Mouse (Mus musculus) hindbrain, embryonic 13.5 days (tissue): ENCODE results near the gene Dpf3. TPM values are rescaled to one million over a fixed set of nuclear protein-coding genes. Genes with fewer than 3 reads are reported as not detected.
A peak's percentile ranks its signal among the peaks of the same experiment; 100 is the strongest.

Experiments
- ATAC-seq: fragments of 200-750 bp; cut with Nextera tagmentation; 2 replicates; pipeline ENCODE4 v1.8.0; 2017; ENCODE audit warnings: moderate TSS enrichment; ENCODE audit not compliant: low FRiP score
- H3K27ac ChIP-seq: fragments of 300-500 bp; sonication (generic); 2 replicates; pipeline ENCODE4 v1.5.1; 2015; ENCODE audit warnings: inconsistent platforms, mild to moderate bottlenecking, moderate library complexity
- H3K27me3 ChIP-seq: fragments of 300-500 bp; sonication (generic); 2 replicates; pipeline ENCODE4 v1.6.1; 2015; ENCODE audit warnings: mild to moderate bottlenecking, inconsistent platforms
- H3K36me3 ChIP-seq: fragments of 300-500 bp; sonication (generic); 2 replicates; pipeline ENCODE4 v1.6.1; 2015; ENCODE audit warnings: mild to moderate bottlenecking, inconsistent platforms
- H3K4me1 ChIP-seq: fragments of 300-500 bp; sonication (generic); replicated peaks from 2 replicates; pipeline ENCODE4 v1.6.1; 2015; ENCODE audit warnings: inconsistent platforms
- H3K4me2 ChIP-seq: fragments of 300-500 bp; sonication (generic); 2 replicates; pipeline ENCODE4 v1.6.1; 2015; ENCODE audit warnings: inconsistent platforms, mild to moderate bottlenecking, moderate library complexity
- H3K4me3 ChIP-seq: fragments of 300-500 bp; sonication (generic); 2 replicates; pipeline ENCODE4 v1.5.1; 2015; ENCODE audit warnings: mild to moderate bottlenecking, inconsistent platforms
- H3K9ac ChIP-seq: fragments of 300-500 bp; sonication (generic); 2 replicates; pipeline ENCODE4 v1.6.1; 2015; ENCODE audit warnings: mild to moderate bottlenecking, inconsistent platforms
- H3K9me3 ChIP-seq: fragments of 300-500 bp; sonication (generic); 2 replicates; pipeline ENCODE4 v1.6.1; 2016; ENCODE audit warnings: inconsistent platforms
- WGBS: fragments of 180-500 bp; shearing (Covaris S2); methylation state at CpG from one replicate; pipeline ENCODE4 v1.1.7; 2015; 5-methylcytosine and 5-hydroxymethylcytosine counted together
- polyA plus RNA-seq: library from polyadenylated mRNA; unstranded; fragments of >200 nt; fragmentation: Nextera tagmentation; extraction: Ambion mirVana; gene quantifications from 2 replicates; pipeline ENCODE4 v1.2.1, GENCODE M21; 2015

Gene Dpf3
- polyA plus RNA-seq, 1 experiment from 2014 or later = 27.7 TPM

DNA sequence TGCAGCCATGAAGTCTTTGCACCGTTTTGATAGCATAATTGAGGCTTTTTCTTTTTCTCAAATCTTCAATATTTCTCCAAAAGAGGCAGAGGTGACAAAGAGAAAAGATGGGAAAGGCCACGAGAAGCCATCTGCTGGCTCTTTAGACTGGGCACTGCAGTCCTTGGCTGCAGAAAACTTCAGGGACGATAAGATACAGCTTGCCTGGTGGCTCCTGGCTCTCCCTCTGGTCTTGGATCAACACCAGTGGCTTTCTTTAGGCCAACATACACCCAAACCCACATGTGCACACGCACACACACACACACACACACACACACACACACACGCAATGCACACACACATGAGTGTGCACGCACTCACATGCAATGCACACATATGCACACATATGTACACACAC, 278.7 kb downstream of the Dpf3 start:
- WGBS = 65% methylated on average over 6 of the region's 6 CpGs

DNA sequence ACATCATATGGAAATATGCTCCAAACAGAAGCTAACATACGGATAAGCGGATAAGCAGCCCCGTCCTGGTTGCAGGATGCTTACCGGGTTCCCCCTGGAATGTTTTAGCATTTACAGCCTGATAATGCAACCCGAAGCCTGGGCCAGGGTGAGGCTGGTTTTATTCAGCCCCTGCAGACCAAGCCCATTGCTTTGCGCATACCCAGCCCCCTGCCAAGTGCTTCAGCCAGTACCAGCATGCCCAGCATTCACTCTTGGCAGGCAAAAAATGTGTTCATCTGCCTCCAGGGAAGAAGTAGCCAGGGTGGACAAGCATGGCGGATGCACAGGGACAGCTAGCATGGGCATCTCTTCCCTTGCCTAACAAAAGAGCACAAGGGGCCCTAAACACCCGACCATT, 279.5 kb downstream of the Dpf3 start:
- Histone ChIP-seq H3K4me3 (no peak overlapping the region), H3K27ac (peak overlapping the region; percentile 71), H3K4me1 (peaks cover 43% of the 10 kb centered on the region), H3K4me2 (no peak overlapping the region), H3K36me3 (no peaks in the 10 kb centered on the region), H3K9me3 (no peaks in the 10 kb centered on the region), H3K9ac (no peak overlapping the region), H3K27me3 (no peaks in the 10 kb centered on the region)
- WGBS = 55% methylated on average over 8 of the region's 8 CpGs
- ATAC-seq = no peak

More for the DNA sequence above, 278.7 kb downstream of the Dpf3 start:
- Histone ChIP-seq H3K4me2 (no peak overlapping the region), H3K27ac (peak overlapping the region; percentile 71), H3K36me3 (no peaks in the 10 kb centered on the region), H3K27me3 (no peaks in the 10 kb centered on the region), H3K4me3 (no peak overlapping the region), H3K9me3 (no peaks in the 10 kb centered on the region), H3K9ac (no peak overlapping the region), H3K4me1 (peaks cover 45% of the 10 kb centered on the region)
- no peak for ATAC-seq

DNA sequence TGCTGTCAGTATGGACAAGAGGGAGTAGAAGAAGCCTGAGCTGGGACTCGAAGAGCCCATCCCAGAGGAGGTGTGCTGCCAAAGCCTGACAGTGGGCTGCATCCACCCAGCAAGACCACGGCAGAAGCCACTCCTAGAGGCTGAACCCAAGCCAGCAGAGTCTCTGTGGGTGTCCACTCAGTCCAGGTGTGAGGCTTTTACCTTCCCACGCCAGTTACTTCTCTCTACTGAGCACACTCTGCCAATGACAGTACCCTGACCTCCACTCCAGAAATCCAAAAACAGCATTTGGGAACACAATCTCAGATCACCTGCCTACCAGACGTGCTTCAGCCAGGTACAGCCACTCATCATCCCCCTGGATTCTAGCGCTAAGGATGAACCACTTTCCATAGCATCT, 280.0 kb downstream of the Dpf3 start:
- Histone ChIP-seq H3K4me2 (no peak overlapping the region), H3K9ac (no peak overlapping the region), H3K4me3 (no peak overlapping the region), H3K4me1 (peaks cover 43% of the 10 kb centered on the region), H3K36me3 (no peaks in the 10 kb centered on the region), H3K9me3 (no peaks in the 10 kb centered on the region), H3K27me3 (no peaks in the 10 kb centered on the region), H3K27ac (no peak overlapping the region)
- 72% methylated on average over 5 of the region's 5 CpGs for WGBS
- no peak for ATAC-seq

DNA sequence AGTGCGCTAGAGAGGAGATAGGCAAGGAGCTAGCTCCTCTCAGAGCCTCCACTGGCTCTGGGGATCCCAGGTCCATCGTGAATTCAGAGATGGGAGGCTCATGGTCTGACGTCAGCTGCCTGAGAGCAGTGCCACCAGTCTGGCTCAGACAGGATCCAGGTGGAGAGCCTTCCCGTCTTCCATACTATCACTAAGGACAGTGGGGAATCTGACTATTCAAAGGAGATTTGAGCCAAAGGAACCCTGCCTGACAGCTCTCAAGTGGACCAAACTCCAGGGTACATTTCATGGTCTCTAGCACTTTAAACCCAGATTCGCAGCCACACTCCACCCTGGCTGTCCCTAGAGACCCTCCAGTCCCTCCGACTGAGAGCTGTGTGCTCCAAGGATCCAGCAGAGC, 280.6 kb downstream of the Dpf3 start:
- ATAC-seq = no peak
- H3K4me3 ChIP-seq = no peak overlapping the region
- H3K9ac ChIP-seq = no peak overlapping the region
- H3K36me3 ChIP-seq = no peaks in the 10 kb centered on the region
- no peak overlapping the region for H3K27ac ChIP-seq
- 72% methylated on average over 6 of the region's 6 CpGs for WGBS
- peaks cover 45% of the 10 kb centered on the region for H3K4me1 ChIP-seq
- no peaks in the 10 kb centered on the region for H3K27me3 ChIP-seq
- H3K4me2 ChIP-seq = no peak overlapping the region
- no peaks in the 10 kb centered on the region for H3K9me3 ChIP-seq

- Histone ChIP-seq H3K9ac (no peak overlapping the region), H3K27ac (no peak overlapping the region), H3K4me2 (no peak overlapping the region), H3K36me3 (no peaks in the 10 kb centered on the region), H3K27me3 (no peaks in the 10 kb centered on the region), H3K4me1 (peaks cover 41% of the 10 kb centered on the region), H3K9me3 (no peaks in the 10 kb centered on the region), H3K4me3 (no peak overlapping the region)
- ATAC-seq = no peak
- 63% methylated on average over 5 of the region's 5 CpGs for WGBS
Measured at GRCm38 (mm10) chr12:83204361-83204760, 283.2 kb downstream of the Dpf3 start.

GRCm38 (mm10) chr12:83201674-83202073, 285.8 kb downstream of the Dpf3 start:
- H3K27me3 ChIP-seq = no peaks in the 10 kb centered on the region
- 24% methylated on average over 3 of the region's 3 CpGs for WGBS
- no peaks in the 10 kb centered on the region for H3K36me3 ChIP-seq
- H3K9ac ChIP-seq = no peak overlapping the region
- no peak overlapping the region for H3K4me2 ChIP-seq
- H3K4me1 ChIP-seq = peaks cover 18% of the 10 kb centered on the region
- no peak overlapping the region for H3K4me3 ChIP-seq
- peak overlapping the region; percentile 60; the same call in 1 of the 2 replicates for H3K27ac ChIP-seq
- ATAC-seq = no peak
- no peaks in the 10 kb centered on the region for H3K9me3 ChIP-seq

GRCm38 (mm10) chr12:83180561-83180960, 307.0 kb downstream of the Dpf3 start:
- Histone ChIP-seq H3K9ac (no peak overlapping the region), H3K4me2 (no peak overlapping the region), H3K27me3 (no peaks in the 10 kb centered on the region), H3K36me3 (no peaks in the 10 kb centered on the region), H3K27ac (no peak overlapping the region), H3K4me3 (no peak overlapping the region), H3K9me3 (no peaks in the 10 kb centered on the region), H3K4me1 (peaks cover 7% of the 10 kb centered on the region)
- 75% methylated on average over 6 of the region's 6 CpGs for WGBS
- ATAC-seq = no peak

GRCm38 (mm10) chr12:83179860-83180259, 307.7 kb downstream of the Dpf3 start:
- Histone ChIP-seq H3K4me3 (no peak overlapping the region), H3K27ac (no peak overlapping the region), H3K9ac (no peak overlapping the region), H3K36me3 (no peaks in the 10 kb centered on the region), H3K9me3 (no peaks in the 10 kb centered on the region), H3K4me1 (peaks cover 7% of the 10 kb centered on the region), H3K27me3 (no peaks in the 10 kb centered on the region), H3K4me2 (no peak overlapping the region)
- ATAC-seq = no peak
- 77% methylated on average over 1 of the region's 1 CpGs for WGBS

- Histone ChIP-seq H3K9ac (no peak overlapping the region), H3K36me3 (no peaks in the 10 kb centered on the region), H3K27ac (0 out of 2 replicates have a peak overlapping the region, but pooled peaks have one; percentile 19), H3K9me3 (no peaks in the 10 kb centered on the region), H3K4me1 (peaks cover 7% of the 10 kb centered on the region), H3K27me3 (no peaks in the 10 kb centered on the region), H3K4me3 (no peak overlapping the region), H3K4me2 (no peak overlapping the region)
- 50% methylated on average over 2 of the region's 2 CpGs for WGBS
- no peak for ATAC-seq
Measured at GRCm38 (mm10) chr12:83178770-83179169, 308.7 kb downstream of the Dpf3 start.

- Histone ChIP-seq H3K9ac (no peak overlapping the region), H3K4me3 (no peak overlapping the region), H3K27me3 (no peaks in the 10 kb centered on the region), H3K4me1 (peaks cover 21% of the 10 kb centered on the region), H3K9me3 (no peaks in the 10 kb centered on the region), H3K4me2 (no peak overlapping the region; the same call in 1 of the 2 replicates), H3K36me3 (no peaks in the 10 kb centered on the region), H3K27ac (peak overlapping the region; percentile 80)
- ATAC-seq = peak; percentile 74; the same call in 1 of the 2 replicates
- WGBS = 31% methylated on average over 12 of the region's 12 CpGs
Measured at GRCm38 (mm10) chr12:83169495-83170209, 317.9 kb downstream of the Dpf3 start.

DNA sequence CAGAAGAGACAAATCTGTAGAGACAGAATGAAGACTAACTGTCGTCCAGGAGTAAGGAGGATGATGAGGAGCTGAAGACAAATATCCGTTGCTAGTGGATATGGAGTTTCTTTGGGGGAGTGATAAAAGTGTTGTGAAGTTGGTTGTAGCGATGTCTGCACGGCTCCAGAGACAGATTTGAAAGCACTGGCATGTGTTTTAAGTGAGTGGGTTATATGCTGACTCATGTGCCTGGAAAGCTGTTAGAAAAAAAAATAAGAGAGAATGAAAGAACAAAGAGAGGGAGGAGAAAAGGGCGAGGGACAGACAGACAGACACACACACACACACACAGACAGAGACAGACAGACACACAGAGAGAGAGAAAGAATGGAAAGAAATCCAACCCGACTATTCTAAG, 319.2 kb downstream of the Dpf3 start:
- no peak for ATAC-seq
- 83% methylated on average over 6 of the region's 6 CpGs for WGBS
- Histone ChIP-seq H3K9me3 (no peaks in the 10 kb centered on the region), H3K27ac (no peak overlapping the region), H3K4me1 (peaks cover 25% of the 10 kb centered on the region), H3K27me3 (no peaks in the 10 kb centered on the region), H3K4me2 (no peak overlapping the region), H3K9ac (no peak overlapping the region), H3K36me3 (no peaks in the 10 kb centered on the region), H3K4me3 (no peak overlapping the region)

GRCm38 (mm10) chr12:83165058-83165457, 322.5 kb downstream of the Dpf3 start:
- Histone ChIP-seq H3K4me1 (peaks cover 24% of the 10 kb centered on the region), H3K4me3 (no peak overlapping the region), H3K27me3 (no peaks in the 10 kb centered on the region), H3K9me3 (no peaks in the 10 kb centered on the region), H3K27ac (no peak overlapping the region), H3K36me3 (no peaks in the 10 kb centered on the region), H3K9ac (no peak overlapping the region), H3K4me2 (no peak overlapping the region)
- no peak for ATAC-seq
- 100% methylated on average over 1 of the region's 1 CpGs for WGBS
